35 mouse cellular contexts compared by ENCODE assay signal in the genomic region with DNA sequence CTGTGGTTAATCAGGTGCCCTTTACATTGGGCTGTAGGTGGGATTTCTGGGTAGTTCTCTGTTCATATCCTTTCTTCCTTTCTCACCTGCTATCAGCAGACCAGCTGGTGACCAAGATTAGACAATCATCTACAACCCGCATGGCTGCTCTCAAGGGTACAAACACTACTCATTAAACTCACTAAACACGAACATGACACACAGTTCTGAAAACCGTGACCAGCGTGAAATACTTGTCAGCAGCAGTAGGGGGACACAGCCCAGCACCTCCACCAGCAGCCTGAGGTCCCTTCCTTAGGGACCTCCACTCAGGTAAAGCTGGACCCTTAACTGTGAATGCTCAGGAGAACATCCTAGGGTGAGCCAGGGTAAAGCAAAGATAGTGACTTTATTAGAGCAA. TPM values are rescaled to one million over a fixed set of nuclear protein-coding genes. Genes with fewer than 3 reads are reported as not detected.
DNase-seq lines count a peak whose midpoint lies in the region; ATAC-seq and TF ChIP-seq lines count a peak whose summit lies in the region.
"Had no signal": no experiment of that assay in that cellular context is flagged by ENCODE, and none has a peak within 500 bp of the region (broad histone marks: within the 10 kb centered on the region; RNA-seq: fewer than 3 reads in every experiment).

No protein-coding gene starts in this region.

- DNase-seq in heart, embryonic 10.5 days (ENCODE audit: low spot score) = no peak
- DNase-seq in heart, postnatal 10 days = no peak
- DNase-seq in kidney, postnatal 36 days = no peak
- DNase-seq in MEL (ENCODE audit: low read depth, low spot score) = no peak
- no peak for DNase-seq in lung, postnatal 14 days
- DNase-seq: adrenal gland, postnatal 10 days; cerebellum, adult 11-12 months; cerebellum, adult 9-11 months; forebrain, postnatal 0 days; gastrocnemius, postnatal 10 days; heart, postnatal 36 days; layer of hippocampus, postnatal 36 days; lung, postnatal 36 days; retina, postnatal 1 day; right cerebral cortex, postnatal 25 days had no signal

- H3K4me1 ChIP-seq in heart, embryonic 10.5 days = peaks cover 44% of the 10 kb centered on the region
- H3K4me1 ChIP-seq in kidney, embryonic 16.5 days (ENCODE audit: insufficient read depth, low read length) = peaks cover 8% of the 10 kb centered on the region; the same call in 1 of the 2 replicates
- H3K4me1 ChIP-seq in MEL (ENCODE audit: control insufficient read depth in 1 of 2, insufficient read depth in 2 of 2, low read length in 2 of 2) = peaks cover 0 to 24% of the 10 kb centered on the region in 2 experiments
- peaks cover 54% of the 10 kb centered on the region for H3K4me1 ChIP-seq in liver, embryonic 16.5 days (ENCODE audit: control insufficient read depth, low read depth, low read length)
- H3K4me1 ChIP-seq: embryonic facial prominence, embryonic 13.5 days; limb, embryonic 15.5 days had no signal

- no peaks in the 10 kb centered on the region for H3K79me2 ChIP-seq in MEL (ENCODE audit: control insufficient read depth, insufficient read depth, low read length, poor library complexity)

- 64% methylated on average over 4 of the region's 4 CpGs for WGBS in heart, embryonic 10.5 days
- 55% methylated on average over 4 of the region's 4 CpGs for WGBS in kidney, embryonic 16.5 days
- WGBS in liver, embryonic 16.5 days (ENCODE audit: insufficient replicate concordance) = 56% methylated on average over 4 of the region's 4 CpGs

- no peaks in the 10 kb centered on the region for H3K27me3 ChIP-seq in heart, embryonic 10.5 days (ENCODE audit: insufficient read depth, poor library complexity, severe bottlenecking)
- peaks cover 3% of the 10 kb centered on the region; the same call in 1 of the 2 replicates for H3K27me3 ChIP-seq in kidney, embryonic 16.5 days (ENCODE audit: insufficient read depth, low read length)
- H3K27me3 ChIP-seq in MEL (ENCODE audit: control insufficient read depth in 1 of 2, insufficient read depth in 2 of 2, low read length in 2 of 2) = no peaks in the 10 kb centered on the region
- H3K27me3 ChIP-seq in liver, embryonic 16.5 days (ENCODE audit: control insufficient read depth, insufficient read depth, low read depth, low read length) = no peaks in the 10 kb centered on the region
- H3K27me3 ChIP-seq: embryonic facial prominence, embryonic 13.5 days; heart, embryonic 15.5 days; limb, embryonic 15.5 days; lung, embryonic 15.5 days; neural tube, embryonic 12.5 days; stomach, embryonic 15.5 days had no signal

- TF ChIP-seq RAD21 in MEL (IDR thresholded peaks at IDR 0.05; ENCODE audit: low read depth, low read length) = no peak

- H3K27ac ChIP-seq in heart, embryonic 10.5 days = peak overlapping the region; percentile 70; the same call in 1 of the 2 replicates
- H3K27ac ChIP-seq in kidney, embryonic 16.5 days (ENCODE audit: low read length) = no peak overlapping the region
- no peak overlapping the region for H3K27ac ChIP-seq in MEL (ENCODE audit: control insufficient read depth, low read depth, low read length)
- H3K27ac ChIP-seq in liver, embryonic 16.5 days (ENCODE audit: low read length) = peak overlapping the region; percentile 91; the same call in 1 of the 2 replicates
- H3K27ac ChIP-seq: embryonic facial prominence, embryonic 13.5 days; hindbrain, embryonic 14.5 days; limb, embryonic 10.5 days; limb, embryonic 15.5 days; lung, embryonic 15.5 days; neural tube, embryonic 12.5 days; stomach, embryonic 15.5 days had no signal

- no peak for TF ChIP-seq POLR2A in MEL (IDR thresholded peaks at IDR 0.05; ENCODE audit: control insufficient read depth in 1 of 2, insufficient read depth in 1 of 2, low read depth in 1 of 2, low read length in 2 of 2, poor library complexity in 1 of 2)

- intact Hi-C loops in heart, postnatal 10 days (cut with DNase I) = no loop called here

- H3K4me2 ChIP-seq in kidney, embryonic 16.5 days (replicated peaks; ENCODE audit: low read depth, low read length) = no peak overlapping the region
- H3K4me2 ChIP-seq in liver, embryonic 16.5 days (ENCODE audit: low read depth, low read length) = no peak overlapping the region
- H3K4me2 ChIP-seq: embryonic facial prominence, embryonic 13.5 days; heart, embryonic 15.5 days; hindbrain, embryonic 14.5 days; limb, embryonic 15.5 days; lung, embryonic 15.5 days; midbrain, embryonic 11.5 days; neural tube, embryonic 12.5 days; stomach, embryonic 15.5 days had no signal

- peak; percentile 53; the same call in 1 of the 2 replicates for ATAC-seq in kidney, embryonic 16.5 days (ENCODE audit: low FRiP score, low TSS enrichment)
- ATAC-seq in liver, embryonic 16.5 days (ENCODE audit: low read depth) = no peak
- no peak for ATAC-seq in granulocyte monocyte progenitor cell, adult 5-6 weeks (replicated peaks; ENCODE audit: poor library complexity, severe bottlenecking)
- ATAC-seq: forebrain, postnatal 0 days; intestine, postnatal 0 days; midbrain, embryonic 16.5 days; Patski had no signal

- no peak overlapping the region for H3K9ac ChIP-seq in kidney, embryonic 16.5 days (replicated peaks; ENCODE audit: low read length)
- H3K9ac ChIP-seq in MEL (ENCODE audit: control insufficient read depth, low read depth, low read length, poor library complexity, severe bottlenecking) = no peak overlapping the region
- H3K9ac ChIP-seq in liver, embryonic 16.5 days (ENCODE audit: low read depth, low read length) = no peak overlapping the region
- H3K9ac ChIP-seq: embryonic facial prominence, embryonic 13.5 days; forebrain, postnatal 0 days; heart, embryonic 15.5 days; hindbrain, embryonic 14.5 days; limb, embryonic 15.5 days; lung, embryonic 15.5 days; neural tube, embryonic 12.5 days; stomach, embryonic 15.5 days had no signal

- no peak overlapping the region for H3K4me3 ChIP-seq in heart, embryonic 10.5 days
- no peak overlapping the region for H3K4me3 ChIP-seq in kidney, embryonic 16.5 days (ENCODE audit: low read length)
- no peak overlapping the region for H3K4me3 ChIP-seq in MEL (ENCODE audit: control insufficient read depth in 1 of 2, insufficient read depth in 1 of 2, low read depth in 2 of 2, low read length in 2 of 2)
- no peak overlapping the region for H3K4me3 ChIP-seq in liver, embryonic 16.5 days (ENCODE audit: low read depth, low read length)
- H3K4me3 ChIP-seq: embryonic facial prominence, embryonic 13.5 days; forebrain, embryonic 10.5 days; heart, embryonic 15.5 days; limb, embryonic 10.5 days; limb, embryonic 15.5 days; lung, embryonic 15.5 days; neural tube, embryonic 12.5 days; stomach, embryonic 15.5 days had no signal

- no peaks in the 10 kb centered on the region for H3K36me3 ChIP-seq in heart, embryonic 10.5 days
- H3K36me3 ChIP-seq in kidney, embryonic 16.5 days (ENCODE audit: insufficient read depth, low read length) = no peaks in the 10 kb centered on the region
- H3K36me3 ChIP-seq in MEL (ENCODE audit: control insufficient read depth in 1 of 2, insufficient read depth in 2 of 2, low read length in 2 of 2) = peaks cover 0 to 13% of the 10 kb centered on the region in 2 experiments; a peak in 2 of 4 replicates
- no peaks in the 10 kb centered on the region for H3K36me3 ChIP-seq in liver, embryonic 16.5 days (ENCODE audit: control insufficient read depth, insufficient read depth)
- H3K36me3 ChIP-seq: embryonic facial prominence, embryonic 13.5 days; forebrain, embryonic 10.5 days; G1E; heart, embryonic 15.5 days; limb, embryonic 10.5 days; limb, embryonic 15.5 days; lung, embryonic 15.5 days; neural tube, embryonic 12.5 days; stomach, embryonic 15.5 days had no signal

- no peak for TF ChIP-seq EP300 in MEL (IDR thresholded peaks at IDR 0.05; ENCODE audit: low read depth in 1 of 2, low read length in 2 of 2)

- TF ChIP-seq CTCF in MEL (IDR thresholded peaks at IDR 0.05 in 2 of 3, conservative IDR thresholded peaks at IDR 0.05 in 1 of 3; ENCODE audit: control insufficient read depth in 1 of 3, insufficient read depth in 1 of 3, low read depth in 2 of 3, low read length in 3 of 3, poor library complexity in 1 of 3, severe bottlenecking in 1 of 3) = no peak

- no peaks in the 10 kb centered on the region for H3K9me3 ChIP-seq in heart, embryonic 10.5 days
- no peaks in the 10 kb centered on the region for H3K9me3 ChIP-seq in kidney, embryonic 16.5 days (ENCODE audit: low read length)
- H3K9me3 ChIP-seq in MEL (replicated peaks; ENCODE audit: insufficient read depth, low read length) = no peaks in the 10 kb centered on the region
- H3K9me3 ChIP-seq in liver, embryonic 16.5 days (replicated peaks; ENCODE audit: control insufficient read depth, low read length) = no peaks in the 10 kb centered on the region
- H3K9me3 ChIP-seq: embryonic facial prominence, embryonic 13.5 days; forebrain, embryonic 10.5 days; G1E; heart, embryonic 15.5 days; limb, embryonic 10.5 days; limb, embryonic 15.5 days; lung, embryonic 15.5 days; neural tube, embryonic 12.5 days; stomach, embryonic 15.5 days had no signal

TF ChIP-seq in MEL, 35 proteins besides CTCF, POLR2A, EP300 and RAD21:
- TF ChIP-seq CHD2 (IDR thresholded peaks at IDR 0.05; ENCODE audit: low read length) (no peak), GATA1 (IDR thresholded peaks at IDR 0.05; ENCODE audit: low read depth, low read length) (0 out of 2 replicates have a peak, but pooled peaks have one; percentile 15), ZNF384 (IDR thresholded peaks at IDR 0.05; ENCODE audit: low read depth, low read length) (no peak), KAT2A (conservative IDR thresholded peaks at IDR 0.05; ENCODE audit: low read depth, low read length) (no peak)
TF ChIP-seq in MEL: peak in this region for 1.

RNA-seq across cellular contexts. Expression of a gene that starts 11.4 kb away (rescaled TPM):
- 1.1 and 3.1 TPM in 2 replicates for polyA plus RNA-seq in heart, embryonic 10.5 days (2016; fragmentation: Nextera tagmentation; extraction: Ambion mirVana)
- total RNA-seq in heart, postnatal 10 days (2021) = under 1 TPM; 0.17 TPM
- polyA plus RNA-seq in kidney, embryonic 16.5 days (2015; fragmentation: Nextera tagmentation; extraction: Ambion mirVana) = 0.61 and 0.94 TPM in 2 replicates
- total RNA-seq in MEL (2012; rRNA removed) = not detected in 2 replicates
- polyA plus RNA-seq in MEL (2012; ENCODE audit: insufficient read depth in 1 of 2, insufficient read length in 2 of 2, low read depth in 1 of 2, low replicate concordance in 2 of 2, missing spikeins in 1 of 2) = not detected
- 0.02 TPM in 2 replicates for polyA plus RNA-seq in liver, embryonic 16.5 days (2015; fragmentation: Nextera tagmentation; extraction: Ambion mirVana)
- not detected in 2 replicates for total RNA-seq in granulocyte monocyte progenitor cell, adult 5-6 weeks (2014; fragmentation: Nextera tagmentation)
- total RNA-seq in granulocyte monocyte progenitor cell, adult 5-6 weeks (2017) = not detected in 2 replicates
- total RNA-seq: common myeloid progenitor, adult 5-6 weeks; megakaryocyte, adult 5-6 weeks had no signal
- polyA plus RNA-seq: G1E; gonadal fat pad, adult 2 months; Patski had no signal

Comparison
In these comparisons a context has a peak if more than half of its experiments do, and no peak if none do; other contexts are left out.
1. H3K27ac ChIP-seq: peak in heart, embryonic 10.5 days (single experiment) and liver, embryonic 16.5 days (single experiment); none in kidney, embryonic 16.5 days (single experiment) and MEL (single experiment).